In the genomic region with DNA sequence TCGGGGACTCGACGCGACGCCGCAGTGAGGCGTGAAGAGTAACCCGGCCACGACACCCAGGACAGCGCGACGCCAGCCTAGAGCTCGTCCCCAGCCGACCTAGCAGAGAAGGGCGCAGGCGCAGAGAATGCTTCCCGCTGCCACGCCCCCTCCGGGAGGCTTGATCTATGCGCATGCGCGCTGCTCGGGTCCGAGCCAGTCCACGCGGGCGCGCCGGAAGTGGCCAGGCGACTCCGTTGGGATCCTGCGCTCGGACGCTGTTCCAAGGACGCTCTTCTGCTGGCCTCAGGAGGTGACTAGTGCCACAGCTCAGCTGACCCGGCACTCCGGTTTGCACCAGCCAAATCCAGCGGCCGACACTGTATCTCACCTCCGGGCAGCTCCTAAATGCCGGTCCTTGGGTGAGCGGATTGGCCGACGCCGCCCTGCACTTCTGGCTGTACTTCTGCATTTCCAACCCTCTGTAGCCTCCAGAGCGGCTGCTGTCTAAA, we compare ENCODE assay signal across 8 mouse cellular contexts. TPM values are rescaled to one million over a fixed set of nuclear protein-coding genes. Genes with fewer than 3 reads are reported as not detected.
DNase-seq lines count a peak whose midpoint lies in the region; ATAC-seq lines count a peak whose summit lies in the region.

A gene (minus strand): TSS at position 148 of the 491 bp plus-strand sequence.

- peak; percentile 91 for DNase-seq in R1 (ENCODE audit: low read depth, low spot score)
- DNase-seq in cerebellum, postnatal 25 days = peak; percentile 99 to 100
- DNase-seq in frontal cortex, postnatal 25 days (ENCODE audit: low spot score in 2 of 2) = peak; percentile 96 to 97
- peak; percentile 99 for DNase-seq in hindbrain, embryonic 14.5 days (ENCODE audit: low spot score)
- peak; percentile 96 to 97 for DNase-seq in layer of hippocampus, postnatal 36 days
- peak; percentile 96 for DNase-seq in lung, postnatal 36 days
- DNase-seq in retina, postnatal 1 day = peak; percentile 98
- DNase-seq in urinary bladder, adult 18-20 months (ENCODE audit: low spot score in 2 of 2) = peak; percentile 93 to 97

- H3K4me3 ChIP-seq in hindbrain, embryonic 14.5 days (replicated peaks; ENCODE audit: low read length) = peak within 1 kb of the TSS; percentile 84

- H3K36me3 ChIP-seq in hindbrain, embryonic 14.5 days (replicated peaks; ENCODE audit: control insufficient read depth, insufficient read depth) = 0 out of 2 replicates have a peak, but pooled peaks cover 3% of the 10 kb centered on the region

- H3K9me3 ChIP-seq in hindbrain, embryonic 14.5 days (ENCODE audit: control insufficient read depth, low read length) = no peaks in the 10 kb centered on the region

- 0% methylated on average over 46 of the region's 46 CpGs for WGBS in hindbrain, embryonic 14.5 days

- no peaks in the 10 kb centered on the region for H3K27me3 ChIP-seq in hindbrain, embryonic 14.5 days (ENCODE audit: control insufficient read depth, insufficient read depth, low read length)

- peak within 1 kb of the TSS; percentile 75 for H3K4me2 ChIP-seq in hindbrain, embryonic 14.5 days (replicated peaks)

- H3K27ac ChIP-seq in hindbrain, embryonic 14.5 days = peak within 1 kb of the TSS; percentile 94

- H3K9ac ChIP-seq in hindbrain, embryonic 14.5 days = peak within 1 kb of the TSS; percentile 95

- H3K4me1 ChIP-seq in hindbrain, embryonic 14.5 days (replicated peaks; ENCODE audit: control insufficient read depth, insufficient read depth, low read length) = peaks cover 8% of the 10 kb centered on the region

- peak; percentile 98 for ATAC-seq in hindbrain, embryonic 14.5 days (ENCODE audit: low FRiP score)

RNA-seq across cellular contexts. Expression of the gene that starts here (rescaled TPM):
- 13.1 and 13.7 TPM in 2 replicates for polyA plus RNA-seq in hindbrain, embryonic 14.5 days (2014; fragmentation: Nextera tagmentation; extraction: Ambion mirVana)
- 10 to 100 TPM; 17.4 to 18.7 TPM for total RNA-seq in layer of hippocampus, postnatal 36 days (2021)

Comparison
In these comparisons a context has a peak if more than half of its experiments do, and no peak if none do; other contexts are left out.
1. Peak in every context shown above with its lines: DNase-seq, ATAC-seq, H3K4me3 ChIP-seq and H3K27ac ChIP-seq.